Mouse (Mus musculus) heart, embryonic 14.5 days (tissue): ENCODE data around the gene Nexn. TPM values are rescaled to one million over a fixed set of nuclear protein-coding genes. Genes with fewer than 3 reads are reported as not detected.

ENCODE experiments used
- ATAC-seq: fragments of 200-750 bp; cut with Nextera tagmentation; 2 replicates; pipeline ENCODE4 v1.8.0; 2017; ENCODE audit warnings: low read depth, moderate TSS enrichment; ENCODE audit not compliant: insufficient number of reproducible peaks, insufficient read depth, low FRiP score
- H3K27ac ChIP-seq, 2 experiments: fragments of 200-500 bp in 1 of 2; fragments of 300-500 bp in 1 of 2; sonication (generic) in 1 of 2; replicated peaks in 1 of 2; 2 replicates each; pipeline ENCODE4 v1.5.1; 2012 to 2014; ENCODE audit warnings: low read depth in 2 of 2, low read length in 2 of 2, control low read depth in 1 of 2, mild to moderate bottlenecking in 1 of 2, mixed read lengths in 1 of 2; ENCODE audit not compliant: control insufficient read depth in 1 of 2, insufficient read depth in 1 of 2
- H3K27me3 ChIP-seq: fragments of 300-500 bp; sonication (generic); 2 replicates; pipeline ENCODE4 v1.6.1; 2014; ENCODE audit warnings: mild to moderate bottlenecking, low read length, control low read depth; ENCODE audit not compliant: control insufficient read depth, insufficient read depth
- H3K36me3 ChIP-seq: fragments of 300-500 bp; sonication (generic); 2 replicates; pipeline ENCODE4 v1.6.1; 2014; ENCODE audit warnings: mild to moderate bottlenecking, control low read depth, low read length, mixed read lengths; ENCODE audit not compliant: control insufficient read depth, insufficient read depth
- H3K4me1 ChIP-seq, 2 experiments: fragments of 200-500 bp in 1 of 2; fragments of 300-500 bp in 1 of 2; sonication (generic) in 1 of 2; 2 replicates each; pipeline ENCODE4 v1.6.1; 2012 to 2014; ENCODE audit warnings: low read length in 2 of 2, control low read depth in 1 of 2, mixed read lengths in 1 of 2; ENCODE audit not compliant: control insufficient read depth in 2 of 2, insufficient read depth in 2 of 2
- H3K4me2 ChIP-seq: fragments of 300-500 bp; sonication (generic); 2 replicates; pipeline ENCODE4 v1.6.1; 2014; ENCODE audit warnings: mild to moderate bottlenecking, low read length
- H3K4me3 ChIP-seq, 2 experiments: fragments of 200-500 bp in 1 of 2; fragments of 300-500 bp in 1 of 2; sonication (generic) in 1 of 2; 2 replicates each; pipeline ENCODE4 v1.5.1; 2012 to 2014; ENCODE audit warnings: low read length in 2 of 2, mild to moderate bottlenecking in 2 of 2, control low read depth in 1 of 2, low read depth in 1 of 2, moderate library complexity in 1 of 2; ENCODE audit not compliant: control insufficient read depth in 1 of 2, insufficient read depth in 1 of 2
- H3K9ac ChIP-seq: fragments of 300-500 bp; sonication (generic); 2 replicates; pipeline ENCODE4 v1.6.1; 2014; ENCODE audit warnings: mild to moderate bottlenecking, low read length
- H3K9me3 ChIP-seq: fragments of 300-500 bp; sonication (generic); 2 replicates; pipeline ENCODE4 v1.6.1; 2016; ENCODE audit warnings: low read length, control low read depth; ENCODE audit not compliant: control insufficient read depth
- WGBS: fragments of 180-500 bp; shearing (Covaris S2); extraction: QIAGEN DNeasy Blood & Tissue Kit; methylation state at CpG from one replicate; pipeline ENCODE4 v1.1.7; 2014; 5-methylcytosine and 5-hydroxymethylcytosine counted together
- polyA plus RNA-seq: library from polyadenylated mRNA; unstranded; fragments of >200 nt; fragmentation: Nextera tagmentation; extraction: Ambion mirVana; gene quantifications from 2 replicates; pipeline ENCODE4 v1.2.1, GENCODE M21; 2014

Gene Nexn
- polyA plus RNA-seq, 1 experiment from 2014 or later = 238 TPM

- 47% methylated on average over 3 of the region's 3 CpGs for WGBS
- Histone ChIP-seq H3K36me3 (peaks cover 47% of the 10 kb centered on the region), H3K9me3 (no peaks in the 10 kb centered on the region), H3K27ac (no peak overlapping the region), H3K4me1 (peaks cover 5 to 25% of the 10 kb centered on the region in 2 experiments), H3K27me3 (no peaks in the 10 kb centered on the region), H3K4me2 (peak overlapping the region; percentile 75), H3K4me3 (peak overlapping the region in 1 of 2 experiments; percentile 98; a peak in 2 of 4 replicates), H3K9ac (peak overlapping the region; percentile 100)
- no peak for ATAC-seq
Measured at GRCm38 (mm10) chr3:152213416-152213815, 52.7 kb downstream of the Nexn start.

GRCm38 (mm10) chr3:152211731-152212279, 54.3 kb downstream of the Nexn start:
- H3K9ac ChIP-seq = peak overlapping the region; percentile 100
- WGBS = 3% methylated on average over 7 of the region's 7 CpGs
- H3K27ac ChIP-seq = peak overlapping the region in 1 of 2 experiments; percentile 98; a peak in 1 of 4 replicates
- no peak for ATAC-seq
- no peaks in the 10 kb centered on the region for H3K9me3 ChIP-seq
- peak overlapping the region; percentile 98 to 99 for H3K4me3 ChIP-seq
- peaks cover 6 to 26% of the 10 kb centered on the region in 2 experiments for H3K4me1 ChIP-seq
- H3K27me3 ChIP-seq = no peaks in the 10 kb centered on the region
- peaks cover 31% of the 10 kb centered on the region for H3K36me3 ChIP-seq
- peak overlapping the region; percentile 75 for H3K4me2 ChIP-seq

- peaks cover 6 to 26% of the 10 kb centered on the region in 2 experiments for H3K4me1 ChIP-seq
- no peaks in the 10 kb centered on the region for H3K27me3 ChIP-seq
- H3K9ac ChIP-seq = peak overlapping the region; percentile 100
- H3K27ac ChIP-seq = peak overlapping the region; percentile 95 to 98
- peak overlapping the region; percentile 98 to 99 for H3K4me3 ChIP-seq
- under 1% methylated on average over 50 of the region's 68 CpGs for WGBS
- peak; percentile 65 for ATAC-seq
- no peaks in the 10 kb centered on the region for H3K9me3 ChIP-seq
- H3K4me2 ChIP-seq = peak overlapping the region; percentile 75
- peaks cover 21% of the 10 kb centered on the region for H3K36me3 ChIP-seq
Measured at GRCm38 (mm10) chr3:152210728-152211391, 55.3 kb downstream of the Nexn start.

- Histone ChIP-seq H3K4me1 (peaks cover 6 to 26% of the 10 kb centered on the region in 2 experiments), H3K9ac (peak within 1 kb of the TSS; percentile 100), H3K27ac (peak within 1 kb of the TSS; percentile 98 to 99), H3K9me3 (no peaks in the 10 kb centered on the region), H3K4me3 (peak within 1 kb of the TSS; percentile 98 to 99), H3K36me3 (peaks cover 14% of the 10 kb centered on the region), H3K4me2 (peak within 1 kb of the TSS; percentile 94), H3K27me3 (no peaks in the 10 kb centered on the region)
- under 1% methylated on average over 73 of the region's 85 CpGs for WGBS
- ATAC-seq = peak; percentile 96
Measured at GRCm38 (mm10) chr3:152209967-152210634, 56.0 kb downstream of the Nexn start, which contains the start of the genes Dnajb4 and Fubp1. Gene Dnajb4 (minus strand): TSS chr3:152210302. Gene Fubp1 (plus strand): TSS chr3:152210422.

GRCm38 (mm10) chr3:152209177-152209966, 56.8 kb downstream of the Nexn start:
- Histone ChIP-seq H3K9me3 (no peaks in the 10 kb centered on the region), H3K27me3 (no peaks in the 10 kb centered on the region), H3K36me3 (peaks cover 8% of the 10 kb centered on the region; the same call in 1 of the 2 replicates), H3K4me2 (peak overlapping the region; percentile 94), H3K27ac (peak overlapping the region; percentile 98 to 99), H3K4me3 (peak overlapping the region; percentile 96 to 98), H3K4me1 (peaks cover 6 to 26% of the 10 kb centered on the region in 2 experiments), H3K9ac (peak overlapping the region; percentile 100)
- 3% methylated on average over 25 of the region's 25 CpGs for WGBS
- ATAC-seq = 0 out of 2 replicates have a peak, but pooled peaks have one; percentile 3

GRCm38 (mm10) chr3:152208096-152208885, 57.9 kb downstream of the Nexn start:
- peaks cover 8% of the 10 kb centered on the region; the same call in 1 of the 2 replicates for H3K36me3 ChIP-seq
- no peak for ATAC-seq
- peaks cover 6 to 24% of the 10 kb centered on the region in 2 experiments for H3K4me1 ChIP-seq
- H3K9me3 ChIP-seq = no peaks in the 10 kb centered on the region
- 85% methylated on average over 7 of the region's 7 CpGs for WGBS
- H3K4me2 ChIP-seq = peak overlapping the region; percentile 94
- no peak overlapping the region for H3K27ac ChIP-seq
- H3K4me3 ChIP-seq = peak overlapping the region in 1 of 2 experiments; percentile 98; a peak in 1 of 4 replicates
- H3K27me3 ChIP-seq = no peaks in the 10 kb centered on the region
- H3K9ac ChIP-seq = peak overlapping the region; percentile 100; the same call in 1 of the 2 replicates
